Mouse (Mus musculus) cortical plate, adult 2 months (tissue): ENCODE results near the gene Mrln.

Experiments used
- CTCF ChIP-seq: fragments of 200-500 bp; IDR thresholded peaks from 2 replicates; pipeline ENCODE4 v1.5.1; 2011; ENCODE audit warnings: mild to moderate bottlenecking, control low read depth, low read length; ENCODE audit not compliant: insufficient read depth; ENCODE audit errors: extremely low read depth
- POLR2A ChIP-seq: fragments of 200-500 bp; IDR thresholded peaks from 2 replicates; pipeline ENCODE4 v1.6.1; 2011; ENCODE audit warnings: mild to moderate bottlenecking, low read length, control low read depth; ENCODE audit not compliant: insufficient read depth; ENCODE audit errors: extremely low read depth

DNA sequence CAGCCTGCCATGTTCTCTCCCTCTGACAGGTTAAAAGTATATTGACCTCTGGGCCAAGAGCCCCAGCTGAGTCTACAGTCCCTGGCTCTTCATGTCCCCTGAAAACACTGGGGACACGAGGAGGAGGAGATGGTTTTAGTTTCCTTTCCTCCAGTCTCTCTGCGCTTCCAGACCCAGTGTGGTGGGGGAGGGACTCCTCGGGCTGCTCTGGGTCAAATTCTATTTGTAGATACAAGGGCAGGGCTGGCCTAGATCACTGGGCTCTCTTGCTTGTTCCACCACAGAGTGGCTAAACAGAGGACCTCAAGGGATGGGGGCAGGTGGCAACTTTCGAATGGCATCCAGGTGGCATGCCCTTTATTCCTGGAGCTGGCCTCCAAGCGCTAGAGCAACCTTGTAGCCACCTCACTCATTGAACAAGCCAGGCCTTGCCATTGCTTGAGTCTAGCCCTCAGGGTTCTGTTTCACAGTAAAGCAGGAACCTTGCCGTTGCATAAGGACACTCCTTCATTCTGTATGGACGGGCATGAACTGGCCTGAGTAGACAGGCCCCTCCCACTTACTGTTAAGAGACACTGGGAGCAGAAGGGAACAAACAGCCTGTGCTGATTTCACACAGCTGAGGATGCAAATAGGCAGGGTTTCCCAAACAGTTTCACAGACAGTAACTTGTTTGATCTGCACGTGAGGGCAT, 38.4 kb downstream of the Mrln start:
- no peak for TF ChIP-seq CTCF
- no peak for TF ChIP-seq POLR2A
